Mouse (Mus musculus) neural tube, embryonic 11.5 days (tissue): ENCODE measurements around the gene Pou2f2. TPM values are rescaled to one million over a fixed set of nuclear protein-coding genes. Genes with fewer than 3 reads are reported as not detected.
"Not testable (repeated sequence)": the region's sequence is repeated elsewhere in the genome, so short reads cannot be mapped to it uniquely, and the experiment has no call there.

ENCODE experiments used
- ATAC-seq: fragments of 200-750 bp; cut with Nextera tagmentation; 2 replicates; pipeline ENCODE4 v1.8.0; 2017; ENCODE audit warnings: moderate number of reproducible peaks, mild to moderate bottlenecking, moderate TSS enrichment, moderate library complexity; ENCODE audit not compliant: insufficient read depth, low FRiP score, low TSS enrichment
- DNase-seq: peaks from one replicate; pipeline ENCODE4 v3.0.0-alpha.2; 2015; ENCODE audit warnings: low spot score
- H3K27ac ChIP-seq: fragments of 300-500 bp; sonication (generic); 2 replicates; pipeline ENCODE4 v1.5.1; 2014; ENCODE audit warnings: low read depth, mild to moderate bottlenecking, low read length
- H3K27me3 ChIP-seq: fragments of 300-500 bp; sonication (generic); 2 replicates; pipeline ENCODE4 v1.6.1; 2014; ENCODE audit warnings: mild to moderate bottlenecking, low read length, mixed read lengths; ENCODE audit not compliant: control insufficient read depth, insufficient read depth
- H3K36me3 ChIP-seq: fragments of 300-500 bp; sonication (generic); 2 replicates; pipeline ENCODE4 v1.6.1; 2014; ENCODE audit warnings: mild to moderate bottlenecking, low read length, moderate library complexity, mixed read lengths; ENCODE audit not compliant: control insufficient read depth, insufficient read depth
- H3K4me1 ChIP-seq: fragments of 300-500 bp; sonication (generic); 2 replicates; pipeline ENCODE4 v1.6.1; 2014; ENCODE audit warnings: low read length, mixed read lengths; ENCODE audit not compliant: control insufficient read depth, insufficient read depth
- H3K4me2 ChIP-seq: fragments of 300-500 bp; sonication (generic); 2 replicates; pipeline ENCODE4 v1.6.1; 2014; ENCODE audit warnings: low read depth, mild to moderate bottlenecking, moderate library complexity
- H3K4me3 ChIP-seq: fragments of 300-500 bp; sonication (generic); 2 replicates; pipeline ENCODE4 v1.5.1; 2014; ENCODE audit warnings: low read depth, low read length
- H3K9ac ChIP-seq: fragments of 300-500 bp; sonication (generic); 2 replicates; pipeline ENCODE4 v1.6.1; 2014; ENCODE audit warnings: mild to moderate bottlenecking, low read length
- H3K9me3 ChIP-seq: fragments of 300-500 bp; sonication (generic); 2 replicates; pipeline ENCODE4 v1.6.1; 2016; ENCODE audit warnings: low read length; ENCODE audit not compliant: control insufficient read depth
- WGBS: fragments of 180-500 bp; shearing (Covaris S2); extraction: QIAGEN DNeasy Blood & Tissue Kit; methylation state at CpG from one replicate; pipeline ENCODE4 v1.1.7; 2014; 5-methylcytosine and 5-hydroxymethylcytosine counted together
- polyA plus RNA-seq: library from polyadenylated mRNA; unstranded; fragments of >200 nt; fragmentation: Nextera tagmentation; extraction: Ambion mirVana; gene quantifications from 2 replicates; pipeline ENCODE4 v1.2.1, GENCODE M21; 2014

Pou2f2 gene
- polyA plus RNA-seq, 1 experiment from 2014 or later, result 40.9 TPM

DNA sequence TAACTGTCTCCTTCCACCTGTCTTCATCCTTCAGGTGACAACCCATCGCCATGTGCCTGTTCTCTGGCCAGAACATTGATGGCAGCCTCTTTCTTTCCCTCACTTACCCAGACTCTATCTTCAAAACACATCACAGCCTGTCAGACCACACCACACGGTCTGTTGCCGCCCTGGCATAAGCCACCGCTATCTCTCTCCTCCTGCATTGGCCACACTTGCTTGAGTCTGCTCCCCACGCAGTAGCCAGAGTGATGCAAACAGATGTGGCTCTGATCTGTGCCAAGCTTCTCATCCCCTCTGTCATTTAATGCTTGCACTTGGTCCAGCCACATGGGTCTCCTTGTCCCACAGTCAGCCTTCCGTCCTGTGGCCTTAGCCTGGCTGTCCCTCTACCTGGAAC lies 116.2 kb downstream of the Pou2f2 start:
- no peak overlapping the region for H3K27ac ChIP-seq
- peaks cover 36% of the 10 kb centered on the region for H3K36me3 ChIP-seq
- no peaks in the 10 kb centered on the region for H3K9me3 ChIP-seq
- no peak for DNase-seq
- WGBS, result 92% methylated on average over 6 of the region's 6 CpGs
- no peak for ATAC-seq
- H3K27me3 ChIP-seq, result no peaks in the 10 kb centered on the region
- H3K4me2 ChIP-seq, result no peak overlapping the region
- H3K4me3 ChIP-seq, result no peak overlapping the region
- peaks cover 2% of the 10 kb centered on the region for H3K4me1 ChIP-seq
- H3K9ac ChIP-seq, result no peak overlapping the region

DNA sequence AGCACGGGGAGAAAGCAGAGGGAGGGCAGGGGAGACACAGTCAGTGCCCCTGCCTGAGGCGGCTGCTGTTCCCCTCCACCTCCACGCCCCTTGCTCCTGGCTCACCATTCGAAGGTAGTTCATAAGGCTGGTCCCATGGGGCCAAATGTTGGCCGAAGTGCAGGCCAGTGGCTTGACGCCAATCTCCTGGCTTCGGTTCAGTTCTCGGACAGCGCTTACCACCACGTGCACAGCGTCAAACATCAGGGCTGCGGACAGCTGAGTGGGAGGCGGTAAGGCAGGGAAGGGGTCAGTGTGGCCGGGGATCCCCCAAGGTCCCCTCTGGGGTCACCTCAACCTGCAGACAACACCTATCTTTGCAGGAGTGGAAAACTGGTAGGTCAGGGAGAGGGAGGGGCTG lies 120.7 kb downstream of the Pou2f2 start:
- Histone ChIP-seq H3K36me3 (peaks cover 38% of the 10 kb centered on the region), H3K9ac (no peak overlapping the region), H3K4me3 (no peak overlapping the region), H3K27me3 (no peaks in the 10 kb centered on the region), H3K4me1 (no peaks in the 10 kb centered on the region), H3K9me3 (no peaks in the 10 kb centered on the region), H3K27ac (no peak overlapping the region), H3K4me2 (no peak overlapping the region)
- DNase-seq (no peak), ATAC-seq (no peak)
- 86% methylated on average over 14 of the region's 14 CpGs for WGBS

GRCm38 (mm10) chr7:25058394-25058793 lies 121.1 kb downstream of the Pou2f2 start:
- ATAC-seq (no peak), DNase-seq (no peak)
- Histone ChIP-seq H3K4me2 (no peak overlapping the region), H3K36me3 (peaks cover 40% of the 10 kb centered on the region), H3K4me1 (no peaks in the 10 kb centered on the region), H3K9ac (no peak overlapping the region), H3K27me3 (no peaks in the 10 kb centered on the region), H3K9me3 (no peaks in the 10 kb centered on the region), H3K4me3 (no peak overlapping the region), H3K27ac (no peak overlapping the region)
- 96% methylated on average over 8 of the region's 8 CpGs for WGBS

GRCm38 (mm10) chr7:25057888-25058287 lies 121.6 kb downstream of the Pou2f2 start:
- ATAC-seq, result no peak
- no peak overlapping the region for H3K4me3 ChIP-seq
- no peak overlapping the region for H3K27ac ChIP-seq
- H3K4me2 ChIP-seq, result no peak overlapping the region
- no peaks in the 10 kb centered on the region for H3K27me3 ChIP-seq
- no peaks in the 10 kb centered on the region for H3K4me1 ChIP-seq
- no peaks in the 10 kb centered on the region for H3K9me3 ChIP-seq
- H3K36me3 ChIP-seq, result peaks cover 40% of the 10 kb centered on the region
- no peak for DNase-seq
- WGBS, result 86% methylated on average over 5 of the region's 5 CpGs
- no peak overlapping the region for H3K9ac ChIP-seq

DNA sequence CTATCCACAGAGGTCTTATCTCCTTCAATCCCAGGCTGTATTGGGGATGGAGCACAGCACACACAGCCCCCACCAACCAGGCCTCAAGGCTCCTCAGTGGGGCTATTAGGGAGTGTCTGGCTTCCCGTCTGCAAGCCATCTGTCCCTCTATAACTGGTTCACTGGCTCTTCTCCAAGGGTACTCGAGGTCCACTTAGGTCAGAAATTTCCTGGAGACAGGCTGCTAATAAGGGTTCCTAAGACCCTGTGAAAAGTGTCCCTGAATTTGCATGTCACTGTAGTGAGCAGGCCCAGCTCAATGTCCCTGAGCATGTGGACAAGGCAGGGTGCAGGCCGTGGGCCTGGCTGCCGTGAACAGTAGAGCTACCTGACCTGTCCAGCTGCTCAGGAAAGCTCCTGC lies 122.6 kb downstream of the Pou2f2 start:
- H3K9me3 ChIP-seq, result no peaks in the 10 kb centered on the region
- H3K9ac ChIP-seq, result no peak overlapping the region
- WGBS, result 88% methylated on average over 4 of the region's 4 CpGs
- no peak overlapping the region for H3K4me2 ChIP-seq
- H3K4me3 ChIP-seq, result no peak overlapping the region
- no peak for DNase-seq
- no peaks in the 10 kb centered on the region for H3K27me3 ChIP-seq
- no peaks in the 10 kb centered on the region for H3K4me1 ChIP-seq
- H3K27ac ChIP-seq, result no peak overlapping the region
- H3K36me3 ChIP-seq, result peaks cover 38% of the 10 kb centered on the region
- ATAC-seq, result no peak

- H3K27ac ChIP-seq, result no peak overlapping the region
- no peak overlapping the region for H3K4me3 ChIP-seq
- no peak for ATAC-seq
- no peaks in the 10 kb centered on the region for H3K4me1 ChIP-seq
- H3K4me2 ChIP-seq, result no peak overlapping the region
- H3K9me3 ChIP-seq, result no peaks in the 10 kb centered on the region
- no peaks in the 10 kb centered on the region for H3K27me3 ChIP-seq
- no peak overlapping the region for H3K9ac ChIP-seq
- 91% methylated on average over 3 of the region's 3 CpGs for WGBS
- H3K36me3 ChIP-seq, result peaks cover 20% of the 10 kb centered on the region
- no peak for DNase-seq
Measured at GRCm38 (mm10) chr7:25052587-25052986, 126.9 kb downstream of the Pou2f2 start.

GRCm38 (mm10) chr7:25049295-25049930 lies 130.1 kb downstream of the Pou2f2 start:
- DNase-seq, result no peak
- Histone ChIP-seq H3K36me3 (peaks cover 6% of the 10 kb centered on the region), H3K4me2 (no peak overlapping the region), H3K27me3 (no peaks in the 10 kb centered on the region), H3K27ac (no peak overlapping the region), H3K4me3 (no peak overlapping the region), H3K4me1 (no peaks in the 10 kb centered on the region), H3K9ac (no peak overlapping the region), H3K9me3 (no peaks in the 10 kb centered on the region)
- WGBS, result 89% methylated on average over 16 of the region's 16 CpGs
- ATAC-seq, result no peak

DNA sequence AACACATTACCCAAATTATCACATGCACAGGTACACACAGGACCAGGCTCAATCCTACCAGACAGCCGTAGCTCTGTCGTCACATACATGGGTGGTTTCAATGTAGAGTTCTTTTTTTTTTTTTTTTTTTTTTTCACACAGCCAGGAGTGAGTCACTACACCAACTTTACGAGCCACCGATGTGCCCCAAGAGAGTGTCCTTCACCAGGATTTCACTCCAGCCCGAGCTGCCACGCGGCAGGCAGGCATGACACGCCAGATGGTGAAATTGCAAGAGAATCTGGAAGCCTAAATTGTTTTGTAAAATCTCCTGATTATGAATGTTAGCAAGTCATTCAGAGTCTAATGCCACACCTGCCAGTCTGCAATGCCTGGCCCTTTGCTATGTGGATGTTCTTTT lies 132.2 kb downstream of the Pou2f2 start:
- DNase-seq (no peak), ATAC-seq (no peak)
- Histone ChIP-seq H3K27me3 (no peaks in the 10 kb centered on the region), H3K4me3 (no peak overlapping the region), H3K4me1 (no peaks in the 10 kb centered on the region), H3K9ac (no peak overlapping the region), H3K27ac (no peak overlapping the region), H3K4me2 (no peak overlapping the region), H3K36me3 (peaks cover 6% of the 10 kb centered on the region; the same call in 1 of the 2 replicates), H3K9me3 (no peaks in the 10 kb centered on the region)
- WGBS, result 88% methylated on average over 8 of the region's 8 CpGs

DNA sequence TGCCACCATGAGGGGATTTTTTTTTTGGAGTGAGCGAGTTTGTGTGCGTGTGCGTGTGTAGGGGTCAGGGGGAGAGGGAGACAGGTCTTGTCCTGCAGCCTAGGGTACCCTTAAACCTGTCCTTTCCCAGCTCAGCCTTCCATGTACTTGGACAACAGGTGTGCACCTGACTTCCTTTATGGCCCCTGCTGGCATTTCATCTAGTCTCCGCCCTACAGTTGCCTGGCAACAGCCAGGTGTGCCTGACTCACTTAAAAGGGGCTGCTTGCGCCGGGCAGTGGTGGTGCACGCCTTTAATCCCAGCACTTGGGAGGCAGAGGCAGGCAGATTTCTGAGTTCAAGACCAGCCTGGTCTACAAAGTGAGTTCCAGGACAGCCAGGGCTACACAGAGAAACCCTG lies 134.9 kb downstream of the Pou2f2 start:
- ATAC-seq, H3K4me2 ChIP-seq, H3K9me3 ChIP-seq, DNase-seq, H3K36me3 ChIP-seq, H3K27ac ChIP-seq, H3K4me1 ChIP-seq, H3K27me3 ChIP-seq, H3K4me3 ChIP-seq, H3K9ac ChIP-seq: not testable (repeated sequence)
- 94% methylated on average over 7 of the region's 7 CpGs for WGBS
